Mouse (Mus musculus) liver, embryonic 14.5 days (tissue): ENCODE results near the gene Arl2. TPM values are rescaled to one million over a fixed set of nuclear protein-coding genes. Genes with fewer than 3 reads are reported as not detected.
A peak's percentile ranks its signal among the peaks of the same experiment; 100 is the strongest.

Experiments
- ATAC-seq: fragments of 200-750 bp; cut with Nextera tagmentation; 2 replicates; pipeline ENCODE4 v1.8.0; 2017; ENCODE audit warnings: moderate number of reproducible peaks, mild to moderate bottlenecking, moderate library complexity; ENCODE audit not compliant: insufficient read depth
- DNase-seq, 3 experiments: peaks; one replicate each; pipeline ENCODE4 v3.0.0-alpha.2; 2012 to 2013; ENCODE audit warnings: low read depth in 3 of 3, low spot score in 3 of 3
- H3K27ac ChIP-seq: fragments of 300-500 bp; sonication (generic); 2 replicates; pipeline ENCODE4 v1.5.1; 2014; ENCODE audit warnings: moderate library complexity, mild to moderate bottlenecking, control low read depth, inconsistent platforms
- H3K27me3 ChIP-seq: fragments of 300-500 bp; sonication (generic); 2 replicates; pipeline ENCODE4 v1.6.1; 2014; ENCODE audit warnings: mild to moderate bottlenecking, low read length, moderate library complexity; ENCODE audit not compliant: control insufficient read depth, insufficient read depth
- H3K36me3 ChIP-seq: fragments of 300-500 bp; sonication (generic); replicated peaks from 2 replicates; pipeline ENCODE4 v1.6.1; 2014; ENCODE audit warnings: low read depth; ENCODE audit not compliant: control insufficient read depth, insufficient read depth
- H3K4me1 ChIP-seq, 2 experiments: fragments of 200-500 bp in 1 of 2; fragments of 300-500 bp in 1 of 2; sonication (generic) in 1 of 2; replicated peaks; 2 replicates each; pipeline ENCODE4 v1.6.1; 2012 to 2014; ENCODE audit warnings: antibody characterized with exemption in 1 of 2, inconsistent platforms in 1 of 2, low read length in 1 of 2; ENCODE audit not compliant: control insufficient read depth in 2 of 2, insufficient read depth in 2 of 2
- H3K4me2 ChIP-seq: fragments of 300-500 bp; sonication (generic); 2 replicates; pipeline ENCODE4 v1.6.1; 2014; ENCODE audit warnings: low read depth, mild to moderate bottlenecking, control low read depth, moderate library complexity
- H3K4me3 ChIP-seq, 2 experiments: fragments of 200-500 bp in 1 of 2; fragments of 300-500 bp in 1 of 2; sonication (generic) in 1 of 2; 2 replicates each; pipeline ENCODE4 v1.5.1; 2012 to 2014; ENCODE audit warnings: low read depth in 2 of 2, low read length in 2 of 2, mild to moderate bottlenecking in 2 of 2, control low read depth in 1 of 2, inconsistent platforms in 1 of 2, moderate library complexity in 1 of 2; ENCODE audit not compliant: insufficient read depth in 1 of 2
- H3K9ac ChIP-seq: fragments of 300-500 bp; sonication (generic); replicated peaks from 2 replicates; pipeline ENCODE4 v1.6.1; 2014; ENCODE audit warnings: mild to moderate bottlenecking, control low read depth, moderate library complexity
- H3K9me3 ChIP-seq: fragments of 300-500 bp; sonication (generic); 2 replicates; pipeline ENCODE4 v1.6.1; 2016; ENCODE audit warnings: low read length, mixed read lengths; ENCODE audit not compliant: control insufficient read depth
- CTCF ChIP-seq: IDR thresholded peaks from 2 replicates; pipeline ENCODE4 v1.5.1; 2016; ENCODE audit warnings: antibody characterized with exemption, low read depth, control low read depth
- EP300 ChIP-seq: IDR thresholded peaks from 2 replicates; pipeline ENCODE4 v1.6.1; 2016; ENCODE audit warnings: antibody characterized with exemption, low read depth
- WGBS: fragments of 180-500 bp; shearing (Covaris S2); extraction: QIAGEN DNeasy Blood & Tissue Kit; methylation state at CpG from one replicate; pipeline ENCODE4 v1.1.7; 2014; ENCODE audit not compliant: insufficient replicate concordance; 5-methylcytosine and 5-hydroxymethylcytosine counted together
- polyA plus RNA-seq, 2 experiments: library from polyadenylated mRNA; depleted of rRNA in 1 of 2; stranded (reverse) in 1 of 2; unstranded in 1 of 2; fragments of >200 nt; fragmentation: Nextera tagmentation in 1 of 2; extraction: Ambion mirVana in 1 of 2; gene quantifications; 2 replicates each; pipeline versions ENCODE4 v1.2.1 to v1.2.3; 2012 to 2014

Arl2 gene
- polyA plus RNA-seq, 2 experiments: 22.4 to 26.1 TPM

- Histone ChIP-seq H3K4me3 (no peak overlapping the region), H3K27me3 (no peaks in the 10 kb centered on the region), H3K4me1 (peaks cover 0 to 11% of the 10 kb centered on the region in 2 experiments; a peak in 2 of 4 replicates), H3K9me3 (no peaks in the 10 kb centered on the region), H3K4me2 (no peak overlapping the region), H3K9ac (no peak overlapping the region), H3K36me3 (no peaks in the 10 kb centered on the region), H3K27ac (no peak overlapping the region)
- no peak for TF ChIP-seq EP300
- TF ChIP-seq CTCF: peak; percentile 44
- DNase-seq: no peak
- 52% methylated on average over 8 of the region's 8 CpGs for WGBS
- no peak for ATAC-seq
These were observed 15.0 kb upstream of the Arl2 start for GRCm38 (mm10) chr19:6156372-6156771.

DNA sequence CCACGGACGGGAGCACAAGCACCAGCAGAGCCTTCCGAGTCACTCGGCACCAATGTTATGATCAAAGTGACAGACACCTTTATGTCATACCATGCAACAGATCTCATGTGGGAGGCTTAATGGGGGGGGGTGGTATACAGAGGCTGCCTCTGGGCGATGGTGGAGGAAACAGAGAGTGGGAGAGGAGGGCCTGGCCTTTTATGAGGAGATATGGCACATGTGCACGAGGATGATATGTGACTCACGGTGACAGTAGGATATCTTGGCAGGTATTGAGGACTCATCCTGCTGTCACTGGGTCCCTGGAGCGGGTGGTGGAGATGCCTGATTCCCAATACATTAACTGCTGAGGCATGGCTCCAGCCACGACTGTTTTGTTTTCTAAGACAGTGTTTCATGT is 13.8 kb upstream of the Arl2 start:
- peak; percentile 31; the same call in 1 of the 2 replicates for ATAC-seq
- H3K9ac ChIP-seq: no peak overlapping the region
- no peak for DNase-seq
- TF ChIP-seq CTCF: no peak
- no peak for TF ChIP-seq EP300
- no peak overlapping the region for H3K4me2 ChIP-seq
- no peak overlapping the region for H3K27ac ChIP-seq
- WGBS: 44% methylated on average over 9 of the region's 9 CpGs
- H3K27me3 ChIP-seq: no peaks in the 10 kb centered on the region
- H3K4me1 ChIP-seq: peaks cover 0 to 11% of the 10 kb centered on the region in 2 experiments; a peak in 2 of 4 replicates
- H3K36me3 ChIP-seq: no peaks in the 10 kb centered on the region
- no peak overlapping the region for H3K4me3 ChIP-seq
- H3K9me3 ChIP-seq: no peaks in the 10 kb centered on the region

- Histone ChIP-seq H3K27ac (no peak overlapping the region), H3K4me3 (no peak overlapping the region), H3K9me3 (no peaks in the 10 kb centered on the region), H3K4me2 (no peak overlapping the region), H3K4me1 (peaks cover 0 to 11% of the 10 kb centered on the region in 2 experiments; a peak in 2 of 4 replicates), H3K9ac (no peak overlapping the region), H3K27me3 (no peaks in the 10 kb centered on the region), H3K36me3 (no peaks in the 10 kb centered on the region)
- no peak for DNase-seq
- ATAC-seq: no peak
- 59% methylated on average over 5 of the region's 5 CpGs for WGBS
- TF ChIP-seq EP300: no peak
- no peak for TF ChIP-seq CTCF
These were observed 3.5 kb upstream of the Arl2 start for GRCm38 (mm10) chr19:6144842-6145241.

GRCm38 (mm10) chr19:6140678-6141393 is 512 bp downstream of the Arl2 start, which contains the start of gene Batf2:
Batf2 (plus strand) TSS chr19:6140983.
- Histone ChIP-seq H3K27ac (peak within 1 kb of the TSS; percentile 97), H3K4me3 (peak within 1 kb of the TSS; percentile 73 to 81), H3K9ac (peak within 1 kb of the TSS; percentile 82), H3K27me3 (no peaks in the 10 kb centered on the region), H3K9me3 (no peaks in the 10 kb centered on the region), H3K36me3 (no peaks in the 10 kb centered on the region), H3K4me1 (peaks cover 0 to 12% of the 10 kb centered on the region in 2 experiments; a peak in 2 of 4 replicates), H3K4me2 (peak within 1 kb of the TSS; percentile 99)
- DNase-seq (peak; percentile 89 to 90 (median 89)), ATAC-seq (peak; percentile 92)
- TF ChIP-seq CTCF (peak; percentile 92), EP300 (peak; percentile 20; the same call in 1 of the 2 replicates)
- WGBS: under 1% methylated on average over 66 of the region's 68 CpGs

- peak overlapping the region; percentile 99 for H3K4me2 ChIP-seq
- peak overlapping the region; percentile 73 to 81 for H3K4me3 ChIP-seq
- no peak for DNase-seq
- no peak for TF ChIP-seq CTCF
- no peak for TF ChIP-seq EP300
- H3K9me3 ChIP-seq: no peaks in the 10 kb centered on the region
- H3K27me3 ChIP-seq: no peaks in the 10 kb centered on the region
- 7% methylated on average over 16 of the region's 16 CpGs for WGBS
- peak overlapping the region; percentile 82 for H3K9ac ChIP-seq
- H3K36me3 ChIP-seq: 0 out of 2 replicates have a peak, but pooled peaks cover 2% of the 10 kb centered on the region
- peaks cover 0 to 12% of the 10 kb centered on the region in 2 experiments; a peak in 2 of 4 replicates for H3K4me1 ChIP-seq
- H3K27ac ChIP-seq: peak overlapping the region; percentile 97
- peak; percentile 38 for ATAC-seq
These were observed 1.0 kb downstream of the Arl2 start for GRCm38 (mm10) chr19:6140374-6140677.
